Mouse (Mus musculus) lung, adult 2 months (tissue): Measurements from ENCODE around the gene Fam213b.

ENCODE experiments used
- CTCF ChIP-seq: fragments of 200-500 bp; IDR thresholded peaks from 2 replicates; pipeline ENCODE4 v1.5.1; 2011; ENCODE audit warnings: mild to moderate bottlenecking, low read length, control low read depth; ENCODE audit not compliant: insufficient read depth
- POLR2A ChIP-seq: fragments of 200-500 bp; IDR thresholded peaks from 2 replicates; pipeline ENCODE4 v1.6.1; 2011; ENCODE audit warnings: low read depth, mild to moderate bottlenecking, control low read depth, low read length, borderline replicate concordance; ENCODE audit errors: extremely low read depth

DNA sequence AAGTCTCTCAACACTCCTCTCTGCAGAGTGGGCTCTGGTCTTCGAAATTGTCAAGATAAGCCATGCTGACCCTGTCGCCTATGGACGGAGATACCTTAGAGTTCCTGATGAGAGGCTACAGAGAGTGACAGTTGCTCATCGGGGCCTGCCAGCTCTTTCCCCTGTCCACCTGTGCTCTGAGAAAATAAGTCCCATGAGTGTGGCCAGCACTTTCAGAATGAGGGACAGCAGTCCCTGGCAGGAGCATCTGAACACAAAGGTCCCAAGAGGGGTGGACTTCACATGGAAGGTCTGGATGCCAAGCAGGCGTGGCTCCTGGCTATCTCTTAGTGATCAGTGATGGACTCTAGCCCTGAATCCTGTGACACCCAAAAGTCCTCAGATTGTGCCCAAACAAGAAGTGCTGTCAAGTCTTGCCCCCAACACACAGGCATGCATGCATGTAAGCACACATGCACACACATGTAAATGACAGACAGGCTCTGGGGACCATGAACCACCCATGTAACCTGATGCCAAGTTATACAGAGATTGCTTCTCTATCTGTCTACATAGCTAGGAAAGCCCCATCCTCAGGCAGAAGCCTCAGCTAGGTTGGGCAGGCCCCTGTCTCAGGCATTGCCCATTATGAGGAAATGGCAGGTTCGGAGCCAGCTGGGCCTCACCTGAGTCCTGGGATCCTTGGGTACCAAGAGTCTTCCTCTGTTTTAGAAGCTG, 44.5 kb upstream of the Fam213b start:
- TF ChIP-seq CTCF = no peak
- TF ChIP-seq POLR2A = no peak
